Mouse (Mus musculus) retina, postnatal 1 day (tissue): ENCODE results near the gene Tex37.

Experiments
- DNase-seq: peaks from one replicate; pipeline ENCODE4 v3.0.0-alpha.2; 2012

Gene Tex37

DNA sequence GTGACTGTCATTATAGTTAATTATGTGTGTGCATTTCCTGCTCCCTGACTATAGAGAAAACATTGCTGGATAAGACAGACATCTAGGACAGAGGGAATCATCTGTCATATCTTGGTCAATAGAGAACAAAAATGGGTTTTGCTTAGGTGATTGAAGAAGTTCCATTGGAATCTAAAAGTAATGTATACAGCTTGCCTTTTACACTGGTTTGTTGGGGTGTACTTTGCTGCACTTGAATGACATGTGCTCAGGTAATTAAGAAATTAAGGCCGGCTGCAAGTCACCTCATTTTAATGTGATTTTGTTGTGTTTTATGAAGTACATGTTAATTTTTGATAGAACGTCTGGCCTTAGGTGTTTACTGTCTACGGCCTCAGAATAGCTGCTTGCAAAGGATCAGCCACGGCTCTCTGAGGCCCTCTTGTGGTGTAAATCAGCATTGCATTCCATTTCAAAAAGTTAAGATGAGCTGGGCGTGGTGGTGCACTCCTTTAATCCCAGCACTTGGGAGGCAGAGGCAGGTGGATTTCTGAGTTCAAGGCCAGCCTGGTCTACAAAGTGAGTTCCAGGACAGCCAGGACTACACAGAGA is 37.9 kb downstream of the Tex37 start:
- peak; percentile 83 for DNase-seq

DNA sequence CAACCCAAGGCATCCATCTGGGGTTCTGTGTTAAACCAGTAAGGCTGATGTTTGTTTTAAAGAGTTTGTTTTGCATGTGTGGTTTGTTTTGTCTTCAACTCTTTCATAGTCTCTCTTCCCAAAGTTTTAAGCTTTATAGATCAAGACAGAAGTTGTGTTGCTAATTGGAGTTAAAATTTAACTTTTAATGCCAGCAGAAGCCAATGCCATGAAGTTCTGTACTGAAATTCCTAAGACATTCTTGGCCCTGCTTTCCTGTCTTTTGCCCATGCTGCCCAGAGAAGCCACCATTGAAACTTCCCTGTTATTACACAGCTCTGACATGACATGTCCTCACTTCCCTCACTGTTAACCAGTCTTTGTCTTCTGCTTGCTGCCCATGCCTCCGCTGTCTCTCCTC is 43.7 kb downstream of the Tex37 start:
- DNase-seq, result no peak

DNA sequence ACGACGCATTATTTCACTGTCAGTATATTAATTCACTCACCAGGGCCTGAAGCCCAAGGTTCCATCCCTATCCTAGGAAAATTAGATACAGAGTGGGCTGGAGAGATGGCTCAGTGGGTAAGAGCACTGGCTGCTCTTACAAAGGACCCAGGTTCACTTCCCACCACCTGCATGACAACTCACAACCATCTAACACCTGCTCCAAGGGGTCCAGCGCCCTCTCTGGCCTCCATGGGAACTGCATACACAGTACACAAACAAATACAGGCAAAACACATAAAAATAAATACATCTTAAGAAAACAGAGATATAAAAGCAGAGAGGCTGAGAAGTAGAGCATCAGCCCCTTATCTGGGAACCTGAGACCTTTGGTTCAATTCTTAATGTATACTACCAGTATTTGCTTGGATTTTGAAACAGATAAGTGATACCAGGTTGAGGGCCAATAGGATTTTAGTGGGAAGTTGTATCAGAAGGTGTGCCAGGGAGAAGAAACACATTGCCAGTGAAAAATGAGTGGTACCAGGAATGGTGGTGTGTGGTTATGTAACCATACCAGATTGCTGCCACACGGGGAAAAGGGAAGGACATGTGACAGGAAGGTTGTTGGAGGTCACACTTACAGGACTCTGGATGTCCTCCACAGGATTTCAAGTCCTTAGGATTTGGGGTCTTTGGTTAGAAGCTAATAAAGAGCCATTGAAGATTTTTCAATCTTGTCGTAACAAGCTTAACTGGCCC is 44.5 kb downstream of the Tex37 start:
- DNase-seq, result peak; percentile 21

DNA sequence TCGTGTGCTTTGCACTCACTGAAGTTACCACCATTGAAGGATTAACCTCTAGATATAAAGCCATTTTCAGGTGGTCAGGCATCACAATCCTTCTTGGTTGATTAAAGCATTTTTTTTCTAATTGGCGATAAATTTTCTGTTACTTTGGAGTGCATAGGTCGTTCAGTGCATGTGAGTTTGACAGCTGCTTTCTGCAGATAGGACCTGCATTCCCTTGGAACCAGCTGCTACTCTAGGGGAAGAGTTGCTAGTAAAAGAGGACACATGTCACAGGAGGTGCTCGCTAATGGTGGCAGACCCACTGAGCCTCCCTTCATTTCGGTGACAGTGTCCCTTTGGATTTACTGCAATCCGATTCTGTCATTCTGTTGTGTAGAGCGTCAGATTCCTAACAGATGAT is 46.2 kb downstream of the Tex37 start:
- DNase-seq, result peak; percentile 16

DNA sequence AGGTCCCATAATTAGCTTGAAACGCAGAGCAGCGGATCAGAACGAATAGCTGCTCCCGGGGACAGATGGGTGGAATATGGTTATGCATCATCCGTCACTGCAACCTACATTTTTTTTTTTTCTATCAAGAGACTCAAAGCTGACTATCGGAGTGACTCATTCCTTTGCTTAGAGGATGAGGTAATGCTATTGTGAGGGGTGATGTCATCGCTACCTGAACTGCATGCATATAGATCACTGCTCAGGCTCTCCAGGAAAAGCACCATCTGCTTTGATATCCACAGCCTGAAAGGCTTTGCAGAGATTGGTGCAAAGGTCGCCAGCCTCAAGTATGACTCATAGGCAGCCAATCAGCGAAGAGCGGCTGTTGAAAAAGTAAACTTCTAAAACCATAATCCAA is 46.6 kb downstream of the Tex37 start:
- peak; percentile 70 for DNase-seq

DNA sequence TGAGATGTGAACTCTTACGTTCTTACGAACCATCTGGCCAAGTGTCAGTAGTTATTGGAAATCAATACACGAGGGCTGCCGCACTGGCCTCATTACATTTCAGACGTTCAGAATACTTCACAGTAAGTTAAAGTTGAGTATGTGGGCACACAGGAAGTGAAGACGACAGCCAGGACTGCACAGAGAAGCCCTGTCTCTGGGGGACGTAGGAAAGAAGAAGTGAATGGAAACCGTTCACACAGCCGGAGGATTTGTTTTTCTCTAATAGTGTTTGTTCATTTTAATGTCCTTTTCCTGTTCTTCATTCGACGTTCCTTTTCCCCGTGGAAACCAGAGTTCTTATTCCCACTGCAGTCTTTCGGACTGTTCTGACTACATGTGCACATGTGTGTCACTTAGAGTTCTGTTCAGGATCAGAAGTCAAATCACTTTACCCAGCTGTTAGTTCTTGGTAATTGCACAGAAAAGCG is 47.2 kb downstream of the Tex37 start:
- no peak for DNase-seq

DNA sequence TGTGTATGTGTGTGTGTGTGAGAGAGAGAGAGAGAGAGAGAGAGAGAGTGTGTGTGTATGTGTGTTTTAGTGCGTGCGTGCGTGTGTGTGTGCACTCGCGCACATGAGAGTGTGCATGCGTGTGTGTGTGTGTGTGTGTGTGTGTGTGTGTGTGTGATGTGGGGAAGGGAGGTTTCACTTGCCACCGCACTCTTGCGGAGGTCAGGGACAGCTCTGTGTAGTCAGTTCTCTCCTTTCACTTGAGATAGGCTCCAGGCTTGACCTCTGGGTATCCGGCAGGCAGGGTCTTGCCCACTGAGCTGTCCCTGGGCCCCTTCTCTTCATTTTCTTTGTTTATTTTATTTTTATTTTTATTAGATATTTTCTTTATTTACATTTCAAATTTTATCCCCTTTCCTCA is 51.4 kb downstream of the Tex37 start:
- no peak for DNase-seq

DNA sequence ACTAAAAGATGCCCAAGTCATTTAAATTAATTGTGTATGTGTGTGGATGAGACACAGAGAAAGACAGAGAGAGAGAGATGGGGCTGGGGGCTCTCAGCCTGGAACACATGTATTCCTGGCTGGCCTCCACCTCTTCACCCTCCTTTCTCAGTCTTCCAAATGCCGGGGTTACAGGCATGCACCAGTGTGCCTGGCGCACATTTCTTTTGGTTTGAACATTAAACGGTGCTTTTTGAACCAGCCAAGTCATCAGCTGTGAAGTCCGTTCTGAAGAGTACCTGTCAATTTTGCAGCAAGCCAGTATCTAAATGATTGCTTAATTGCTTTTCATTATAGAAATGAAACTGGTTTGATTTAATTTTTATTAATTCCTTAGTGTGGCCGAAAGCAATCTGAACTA is 52.0 kb downstream of the Tex37 start:
- no peak for DNase-seq

DNA sequence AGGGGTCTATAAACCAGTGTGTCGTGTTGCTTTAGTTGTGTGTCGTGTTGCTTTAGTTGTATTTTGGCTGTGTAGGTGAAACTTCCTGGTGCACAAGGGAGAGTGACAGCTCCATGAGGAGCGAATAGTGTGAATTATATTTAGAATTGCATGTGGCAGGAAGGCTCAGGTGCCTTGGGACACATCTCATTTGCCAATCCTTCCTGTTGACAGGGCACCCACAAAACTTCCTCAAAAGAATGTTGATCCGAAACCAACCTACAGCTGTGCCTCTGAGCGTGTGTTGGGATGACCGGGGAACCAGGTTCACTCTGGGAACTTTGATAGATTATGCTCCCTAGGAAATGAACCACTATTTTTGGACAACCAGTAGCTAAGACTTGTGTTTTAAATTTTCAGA is 54.4 kb downstream of the Tex37 start:
- no peak for DNase-seq
